Mouse (Mus musculus) stomach, postnatal 0 days (tissue): ENCODE measurements around the gene Pde12. TPM values are rescaled to one million over a fixed set of nuclear protein-coding genes. Genes with fewer than 3 reads are reported as not detected.

Experiments
- ATAC-seq: fragments of 200-750 bp; cut with Nextera tagmentation; 2 replicates; pipeline ENCODE4 v1.8.0; 2017; ENCODE audit not compliant: low FRiP score, low TSS enrichment
- DNase-seq: peaks from one replicate; pipeline ENCODE4 v3.0.0-alpha.2; 2016; ENCODE audit warnings: low spot score
- H3K27ac ChIP-seq: fragments of 300-500 bp; sonication (generic); replicated peaks from 2 replicates; pipeline ENCODE4 v1.5.1; 2014; ENCODE audit warnings: mild to moderate bottlenecking, control low read depth
- H3K27me3 ChIP-seq: fragments of 300-500 bp; sonication (generic); 2 replicates; pipeline ENCODE4 v1.6.1; 2014; ENCODE audit warnings: low read length; ENCODE audit not compliant: control insufficient read depth, insufficient read depth
- H3K36me3 ChIP-seq: fragments of 300-500 bp; sonication (generic); 2 replicates; pipeline ENCODE4 v1.6.1; 2014; ENCODE audit warnings: low read length, mixed read lengths; ENCODE audit not compliant: control insufficient read depth, insufficient read depth
- H3K4me1 ChIP-seq: fragments of 300-500 bp; sonication (generic); replicated peaks from 2 replicates; pipeline ENCODE4 v1.6.1; 2014; ENCODE audit warnings: antibody characterized with exemption; ENCODE audit not compliant: control insufficient read depth, insufficient read depth
- H3K4me2 ChIP-seq: fragments of 300-500 bp; sonication (generic); replicated peaks from 2 replicates; pipeline ENCODE4 v1.6.1; 2014; ENCODE audit warnings: low read depth, mild to moderate bottlenecking, control low read depth, moderate library complexity
- H3K4me3 ChIP-seq: fragments of 300-500 bp; sonication (generic); 2 replicates; pipeline ENCODE4 v1.5.1; 2014; ENCODE audit warnings: low read depth, low read length, control low read depth
- H3K9ac ChIP-seq: fragments of 300-500 bp; sonication (generic); 2 replicates; pipeline ENCODE4 v1.6.1; 2014; ENCODE audit warnings: mild to moderate bottlenecking, low read length, control low read depth, mixed read lengths
- H3K9me3 ChIP-seq: fragments of 300-500 bp; sonication (generic); 2 replicates; pipeline ENCODE4 v1.6.1; 2016; ENCODE audit warnings: low read length; ENCODE audit not compliant: control insufficient read depth
- CTCF ChIP-seq: IDR thresholded peaks from 2 replicates; pipeline ENCODE4 v1.5.1; 2016; ENCODE audit warnings: antibody characterized with exemption, low read depth, mild to moderate bottlenecking, moderate library complexity
- EP300 ChIP-seq: optimal IDR thresholded peaks from 2 replicates; pipeline ENCODE3; 2016; ENCODE audit warnings: antibody characterized with exemption
- WGBS: fragments of 180-500 bp; shearing (Covaris S2); extraction: QIAGEN DNeasy Blood & Tissue Kit; methylation state at CpG from one replicate; pipeline ENCODE4 v1.1.7; 2014; 5-methylcytosine and 5-hydroxymethylcytosine counted together
- microRNA-seq: library from miRNA; unstranded; fragments of <30 nt; microRNA quantifications from one replicate; pipeline ENCODE4, GENCODE M21; 2016
- polyA plus RNA-seq: library from polyadenylated mRNA; unstranded; fragments of >200 nt; fragmentation: Nextera tagmentation; extraction: Ambion mirVana; gene quantifications from 2 replicates; pipeline ENCODE4 v1.2.1, GENCODE M21; 2015

Pde12 gene
- polyA plus RNA-seq, 1 experiment from 2014 or later: 9.3 TPM

DNA sequence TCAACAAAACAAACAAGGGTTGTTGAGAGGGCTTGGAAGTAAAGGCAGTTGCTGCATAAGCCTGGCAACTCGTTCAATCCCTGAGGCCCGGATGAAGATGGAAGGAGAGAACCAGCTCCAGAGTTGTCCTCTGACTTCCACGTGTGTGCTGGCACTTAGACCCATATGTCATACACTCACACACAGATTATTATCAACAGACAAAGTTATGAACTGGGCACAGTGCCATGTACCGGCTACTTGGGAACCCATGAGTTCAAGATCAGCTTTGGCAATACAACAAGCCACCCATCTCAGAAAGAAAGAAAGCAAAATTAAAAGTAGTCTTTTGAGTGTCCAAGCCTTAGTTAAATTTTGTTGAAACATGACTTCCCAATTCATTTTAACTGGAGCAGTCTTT, 44.4 kb downstream of the Pde12 start:
- 71% methylated on average over 4 of the region's 4 CpGs for WGBS
- H3K4me3 ChIP-seq: no peak overlapping the region
- peaks cover 22% of the 10 kb centered on the region for H3K36me3 ChIP-seq
- no peaks in the 10 kb centered on the region for H3K9me3 ChIP-seq
- no peak overlapping the region for H3K9ac ChIP-seq
- no peaks in the 10 kb centered on the region for H3K4me1 ChIP-seq
- no peak for TF ChIP-seq CTCF
- TF ChIP-seq EP300: no peak
- no peaks in the 10 kb centered on the region for H3K27me3 ChIP-seq
- no peak overlapping the region for H3K4me2 ChIP-seq
- H3K27ac ChIP-seq: no peak overlapping the region
- no peak for ATAC-seq
- no peak for DNase-seq

GRCm38 (mm10) chr14:26610689-26611088, 59.0 kb downstream of the Pde12 start:
- Histone ChIP-seq H3K27me3 (no peaks in the 10 kb centered on the region), H3K9me3 (no peaks in the 10 kb centered on the region), H3K4me1 (no peaks in the 10 kb centered on the region), H3K4me3 (no peak overlapping the region), H3K4me2 (no peak overlapping the region), H3K27ac (no peak overlapping the region), H3K36me3 (peaks cover 27% of the 10 kb centered on the region), H3K9ac (no peak overlapping the region)
- 70% methylated on average over 4 of the region's 4 CpGs for WGBS
- no peak for ATAC-seq
- TF ChIP-seq CTCF: no peak
- no peak for TF ChIP-seq EP300
- DNase-seq: no peak

Small RNA genes lying within 50 kb of the gene (microRNA-seq; reads per million reads assigned to microRNA genes)
- 0.96 reads per million for gene Mir7672

Other genes with a start within 250 kb of the Pde12 start
- gene Slmap, start 135.0 kb downstream of the Pde12 start, polyA plus RNA-seq: 69.0 and 76.5 TPM in 2 replicates
- 27.0 TPM in 2 replicates for gene Dennd6a, start 96.0 kb downstream of the Pde12 start, polyA plus RNA-seq
- gene Arf4, start 31.8 kb downstream of the Pde12 start, polyA plus RNA-seq: 411 and 419 TPM in 2 replicates
- gene Dnah12, start 23.4 kb upstream of the Pde12 start, polyA plus RNA-seq: 0.01 and 0.02 TPM in 2 replicates
- gene Asb14, start 224.7 kb upstream of the Pde12 start, polyA plus RNA-seq: 0.12 and 0.19 TPM in 2 replicates